Mouse (Mus musculus): ENCODE measurements around the gene Tmem232.

GRCm38 (mm10) chr17:65574850-65575249, 34.3 kb upstream of the Tmem232 start:
- TF ChIP-seq CTCF (IDR thresholded peaks at IDR 0.05; ENCODE audit: low read depth, low read length) (no peak), EP300 (IDR thresholded peaks at IDR 0.05; ENCODE audit: insufficient read depth, low read depth, low read length) (no peak)
